ENCODE assay signal across 22 mouse cellular contexts in genomic region chr1:163662416-163662815, GRCm38 (mm10).
A peak's percentile ranks its signal among the peaks of the same experiment; 100 is the strongest.
DNase-seq lines count a peak whose midpoint lies in the region; ATAC-seq and TF ChIP-seq lines count a peak whose summit lies in the region.
"Had no signal": no experiment of that assay in that cellular context is flagged by ENCODE, and none has a peak within 500 bp of the region (broad histone marks: within the 10 kb centered on the region; RNA-seq: fewer than 3 reads in every experiment).

No protein-coding gene starts in this region.

- H3ac ChIP-seq in myocyte (ENCODE audit: control insufficient read depth, insufficient read length), result no peak overlapping the region

- WGBS in kidney, adult 2 months, result 86% methylated on average over 1 of the region's 1 CpGs
- WGBS in liver, adult 2 months, result 82% methylated on average over 1 of the region's 1 CpGs
- WGBS in liver, embryonic 12.5 days (ENCODE audit: insufficient replicate concordance), result 50% methylated on average over 1 of the region's 1 CpGs
- WGBS in hindbrain, embryonic 14.5 days, result 88% methylated on average over 1 of the region's 1 CpGs

- H3K4me2 ChIP-seq in liver, embryonic 12.5 days, result no peak overlapping the region
- no peak overlapping the region for H3K4me2 ChIP-seq in myocyte (ENCODE audit: low read depth)
- H3K4me2 ChIP-seq in hindbrain, embryonic 14.5 days (replicated peaks), result no peak overlapping the region

- no peak for TF ChIP-seq POLR2A in kidney, adult 2 months (IDR thresholded peaks at IDR 0.05; ENCODE audit: low read depth, low read length)
- TF ChIP-seq POLR2A in liver, adult 2 months (IDR thresholded peaks at IDR 0.05; ENCODE audit: extremely low read depth, insufficient read depth, low read length), result no peak
- TF ChIP-seq POLR2A in myocyte (IDR thresholded peaks at IDR 0.05; ENCODE audit: insufficient read length, low read depth), result no peak

- no peak overlapping the region for H3K27ac ChIP-seq in kidney, adult 2 months (ENCODE audit: insufficient read depth, low read depth, low read length)
- no peak overlapping the region for H3K27ac ChIP-seq in liver, adult 2 months (replicated peaks; ENCODE audit: insufficient read depth, low read depth, low read length)
- no peak overlapping the region for H3K27ac ChIP-seq in liver, embryonic 12.5 days
- H3K27ac ChIP-seq in hindbrain, embryonic 14.5 days, result no peak overlapping the region

- H3K9ac ChIP-seq in liver, adult 2 months (ENCODE audit: low read depth, low read length), result no peak overlapping the region
- no peak overlapping the region for H3K9ac ChIP-seq in liver, embryonic 12.5 days
- no peak overlapping the region for H3K9ac ChIP-seq in hindbrain, embryonic 14.5 days

- no peaks in the 10 kb centered on the region for H3K79me2 ChIP-seq in liver, adult 2 months (ENCODE audit: control insufficient read depth, insufficient read depth, low read length)
- H3K79me2 ChIP-seq in myocyte (ENCODE audit: control insufficient read depth, insufficient read depth), result no peaks in the 10 kb centered on the region

- no peaks in the 10 kb centered on the region for H3K27me3 ChIP-seq in kidney, adult 2 months (replicated peaks; ENCODE audit: control insufficient read depth, insufficient read depth, low read length)
- no peaks in the 10 kb centered on the region for H3K27me3 ChIP-seq in liver, adult 2 months (ENCODE audit: control insufficient read depth, insufficient read depth, low read length)
- no peaks in the 10 kb centered on the region for H3K27me3 ChIP-seq in liver, embryonic 12.5 days (replicated peaks)
- H3K27me3 ChIP-seq in myocyte (ENCODE audit: control insufficient read depth, insufficient read depth, insufficient read length), result no peaks in the 10 kb centered on the region
- no peaks in the 10 kb centered on the region for H3K27me3 ChIP-seq in hindbrain, embryonic 14.5 days (ENCODE audit: control insufficient read depth, insufficient read depth, low read length)
- H3K27me3 ChIP-seq: CH12.LX, Patski had no signal

- no peak for ATAC-seq in liver, embryonic 12.5 days
- no peak for ATAC-seq in hindbrain, embryonic 14.5 days (ENCODE audit: low FRiP score)
- ATAC-seq: activated CD4-positive, CD25-positive, alpha-beta regulatory T cell, adult 4 months; CD4-positive, CD25-positive, alpha-beta regulatory T cell, adult 4 months; Patski had no signal

- H3K4me3 ChIP-seq in kidney, adult 2 months (ENCODE audit: insufficient read depth, low read depth, low read length), result no peak overlapping the region
- no peak overlapping the region for H3K4me3 ChIP-seq in liver, adult 2 months (ENCODE audit: insufficient read depth, low read depth, low read length)
- H3K4me3 ChIP-seq in liver, embryonic 12.5 days, result no peak overlapping the region
- no peak overlapping the region for H3K4me3 ChIP-seq in myocyte
- no peak overlapping the region for H3K4me3 ChIP-seq in hindbrain, embryonic 14.5 days (replicated peaks; ENCODE audit: low read length)

- H3K9me3 ChIP-seq in liver, embryonic 12.5 days (replicated peaks), result no peaks in the 10 kb centered on the region
- no peaks in the 10 kb centered on the region for H3K9me3 ChIP-seq in hindbrain, embryonic 14.5 days (ENCODE audit: control insufficient read depth, low read length)
- H3K9me3 ChIP-seq: G1E had no signal

- peak; percentile 61 for DNase-seq in kidney, adult 2 months
- DNase-seq in kidney, postnatal 14 days, result no peak
- peak; percentile 36 for DNase-seq in kidney, adult 9 months
- no peak for DNase-seq in kidney, adult 11 months
- peak; percentile 2 for DNase-seq in liver, adult 2 months (ENCODE audit: extremely low read depth, low read depth, low spot score)
- DNase-seq in hindbrain, embryonic 14.5 days (ENCODE audit: low spot score), result no peak
- DNase-seq: adrenal gland, adult 2 months; adrenal gland, adult 8-10 months; adrenal gland, postnatal 10 days; adrenal gland, postnatal 14 days; adrenal gland, postnatal 25 days; adrenal gland, postnatal 36 days; B cell, adult 2 months; cerebellum, adult 11 months; cerebellum, adult 11-12 months had no signal

- no peak for TF ChIP-seq CTCF in kidney, adult 2 months (conservative IDR thresholded peaks at IDR 0.05; ENCODE audit: insufficient read depth, insufficient read length, low read depth, low read length)
- no peak for TF ChIP-seq CTCF in liver, adult 2 months (IDR thresholded peaks at IDR 0.05; ENCODE audit: low read depth, low read length)

- H3K4me1 ChIP-seq in kidney, adult 2 months (ENCODE audit: control insufficient read depth, insufficient read depth, low read length), result no peaks in the 10 kb centered on the region
- H3K4me1 ChIP-seq in liver, adult 2 months (ENCODE audit: control insufficient read depth, insufficient read depth, low read length), result no peaks in the 10 kb centered on the region
- no peaks in the 10 kb centered on the region for H3K4me1 ChIP-seq in liver, embryonic 12.5 days
- no peaks in the 10 kb centered on the region for H3K4me1 ChIP-seq in hindbrain, embryonic 14.5 days (replicated peaks; ENCODE audit: control insufficient read depth, insufficient read depth, low read length)

- no peaks in the 10 kb centered on the region for H3K36me3 ChIP-seq in kidney, adult 2 months (ENCODE audit: control insufficient read depth, insufficient read depth, low read length)
- H3K36me3 ChIP-seq in liver, adult 2 months (ENCODE audit: control insufficient read depth, insufficient read depth, low read length), result no peaks in the 10 kb centered on the region
- H3K36me3 ChIP-seq in liver, embryonic 12.5 days, result no peaks in the 10 kb centered on the region
- no peaks in the 10 kb centered on the region for H3K36me3 ChIP-seq in myocyte (ENCODE audit: control insufficient read depth, insufficient read depth)
- no peaks in the 10 kb centered on the region for H3K36me3 ChIP-seq in hindbrain, embryonic 14.5 days (replicated peaks; ENCODE audit: control insufficient read depth, insufficient read depth)
- H3K36me3 ChIP-seq: G1E had no signal

TF ChIP-seq in myocyte, 11 proteins besides CTCF, POLR2A, EP300 and RAD21:
- TF ChIP-seq TCF3 (IDR thresholded peaks at IDR 0.05; ENCODE audit: insufficient read length, low read depth), result no peak
- 0 out of 2 replicates have a peak, but pooled peaks have one; percentile 2 for TF ChIP-seq CEBPB (IDR thresholded peaks at IDR 0.05; ENCODE audit: insufficient read depth, poor library complexity, severe bottlenecking)
- TF ChIP-seq REST (IDR thresholded peaks at IDR 0.05; ENCODE audit: insufficient read depth, insufficient read length), result no peak
- TF ChIP-seq POLR2AphosphoS2 (IDR thresholded peaks at IDR 0.05; ENCODE audit: insufficient read length, low read depth), result no peak
- TF ChIP-seq USF1 (IDR thresholded peaks at IDR 0.05; ENCODE audit: low read depth), result no peak
- no peak for TF ChIP-seq TCF12 (IDR thresholded peaks at IDR 0.05; ENCODE audit: insufficient read depth, poor library complexity, severe bottlenecking)
- TF ChIP-seq MAX (IDR thresholded peaks at IDR 0.05; ENCODE audit: low read depth), result no peak

Comparison
In these comparisons a context has a peak if more than half of its experiments do, and no peak if none do; other contexts are left out.
1. DNase-seq: peak in kidney, adult 2 months (single experiment), kidney, adult 9 months (single experiment) and liver, adult 2 months (single experiment); none in kidney, postnatal 14 days (single experiment), kidney, adult 11 months (single experiment) and hindbrain, embryonic 14.5 days (single experiment).